Mouse (Mus musculus) olfactory bulb, adult 2 months (tissue): ENCODE data around the gene Nfkbie. TPM values are rescaled to one million over a fixed set of nuclear protein-coding genes. Genes with fewer than 3 reads are reported as not detected.
A peak's percentile ranks its signal among the peaks of the same experiment; 100 is the strongest.

Experiments used
- H3K27ac ChIP-seq: fragments of 200-500 bp; 2 replicates; pipeline ENCODE4 v1.5.1; 2012; ENCODE audit warnings: low read depth, low read length; ENCODE audit not compliant: insufficient read depth
- H3K4me1 ChIP-seq: fragments of 200-500 bp; 2 replicates; pipeline ENCODE4 v1.6.1; 2012; ENCODE audit warnings: low read length; ENCODE audit not compliant: control insufficient read depth, insufficient read depth
- H3K4me3 ChIP-seq: fragments of 200-500 bp; 2 replicates; pipeline ENCODE4 v1.5.1; 2012; ENCODE audit warnings: mild to moderate bottlenecking, low read depth, low read length, moderate library complexity; ENCODE audit not compliant: insufficient read depth
- CTCF ChIP-seq: fragments of 200-500 bp; IDR thresholded peaks from 2 replicates; pipeline ENCODE4 v1.5.1; 2012; ENCODE audit warnings: low read depth, mild to moderate bottlenecking, low read length, moderate library complexity; ENCODE audit not compliant: insufficient read depth
- POLR2A ChIP-seq: fragments of 200-500 bp; IDR thresholded peaks from 2 replicates; pipeline ENCODE4 v1.6.1; 2012; ENCODE audit warnings: mild to moderate bottlenecking, low read depth, low read length, moderate library complexity; ENCODE audit not compliant: insufficient read depth
- WGBS: fragments of 180-500 bp; shearing (Covaris S2); methylation state at CpG from one replicate; pipeline ENCODE4 v1.1.7; 2018; 5-methylcytosine and 5-hydroxymethylcytosine counted together
- polyA plus RNA-seq: library from polyadenylated mRNA; stranded (reverse); fragments of >200 nt; gene quantifications from 2 replicates; pipeline ENCODE4 v1.2.4, GENCODE M21; 2012; ENCODE audit warnings: low replicate concordance; ENCODE audit not compliant: missing spikeins, insufficient read depth, insufficient read length

Nfkbie gene
- polyA plus RNA-seq, 1 experiment, result not detected

DNA sequence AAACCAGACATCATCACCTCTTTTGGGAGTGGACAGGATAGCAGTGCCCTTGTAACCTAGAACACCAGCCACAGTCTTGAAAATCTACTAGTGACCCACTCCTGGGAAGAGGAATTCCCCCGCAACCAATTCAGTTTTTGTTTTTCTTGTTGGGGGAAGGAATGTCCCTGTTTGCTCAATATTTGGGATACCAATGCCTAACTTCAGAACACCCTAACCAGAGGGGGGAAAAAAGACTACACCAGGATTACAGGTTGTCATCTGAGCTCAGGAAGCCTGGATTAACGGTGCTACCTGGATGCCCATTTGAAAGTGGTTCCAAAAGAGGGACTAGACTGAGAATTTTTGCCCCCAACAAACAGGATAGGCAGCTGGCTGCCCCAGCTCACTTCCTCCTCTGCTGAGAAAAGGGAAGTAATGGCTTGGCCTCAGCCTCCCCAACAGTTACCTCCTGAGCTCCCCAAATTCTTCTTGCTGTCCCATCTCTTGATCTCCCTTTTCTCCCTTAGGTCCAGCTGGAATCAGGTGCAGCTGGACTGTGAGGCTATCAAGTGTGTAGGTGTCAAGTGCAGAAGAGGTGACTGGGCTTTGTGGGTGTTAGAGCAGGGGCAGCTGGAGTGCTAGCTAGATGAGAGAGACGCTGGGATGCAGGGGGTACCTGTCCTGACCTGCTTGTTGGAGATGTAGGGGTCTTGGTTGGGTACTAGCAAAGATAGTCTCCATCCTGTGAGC lies 1.2 kb downstream of the Nfkbie start:
- TF ChIP-seq CTCF (no peak), POLR2A (no peak)
- no peak overlapping the region for H3K4me3 ChIP-seq
- no peak overlapping the region for H3K27ac ChIP-seq
- WGBS, result 68% methylated on average over 3 of the region's 3 CpGs
- H3K4me1 ChIP-seq, result peaks cover 15% of the 10 kb centered on the region

DNA sequence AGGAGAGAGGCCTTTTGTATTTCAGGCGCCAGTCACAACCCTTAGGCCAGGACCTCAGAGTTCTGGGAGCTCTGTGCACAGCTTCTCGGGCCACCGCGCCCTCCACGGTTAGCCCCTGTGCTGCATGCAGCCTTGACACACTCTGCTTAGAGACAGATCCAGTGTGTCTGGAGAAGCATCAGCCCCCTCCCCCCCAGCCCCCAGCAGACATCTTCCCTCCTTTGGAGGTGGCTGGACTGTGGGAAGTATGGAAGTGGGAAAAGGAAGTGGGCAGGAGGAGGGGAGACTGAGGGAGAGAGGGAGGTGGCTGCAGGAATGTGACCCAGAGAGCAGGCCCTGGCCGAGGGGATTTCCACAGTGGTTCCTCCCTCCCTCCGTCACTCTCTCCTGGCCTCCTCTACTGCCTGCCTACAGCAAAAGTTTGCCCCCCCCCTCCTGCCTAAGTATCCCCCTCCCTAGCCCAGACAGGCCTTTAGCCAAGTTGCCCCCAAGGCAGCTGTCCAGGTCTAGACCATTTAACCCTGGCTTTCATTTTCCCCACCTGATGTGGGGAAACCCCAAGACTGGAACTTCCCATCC lies 1.8 kb downstream of the Nfkbie start:
- peaks cover 12% of the 10 kb centered on the region; the same call in 1 of the 2 replicates for H3K4me1 ChIP-seq
- H3K4me3 ChIP-seq, result no peak overlapping the region
- TF ChIP-seq POLR2A (no peak), CTCF (no peak)
- no peak overlapping the region for H3K27ac ChIP-seq
- 86% methylated on average over 7 of the region's 7 CpGs for whole genome bisulfite sequencing

DNA sequence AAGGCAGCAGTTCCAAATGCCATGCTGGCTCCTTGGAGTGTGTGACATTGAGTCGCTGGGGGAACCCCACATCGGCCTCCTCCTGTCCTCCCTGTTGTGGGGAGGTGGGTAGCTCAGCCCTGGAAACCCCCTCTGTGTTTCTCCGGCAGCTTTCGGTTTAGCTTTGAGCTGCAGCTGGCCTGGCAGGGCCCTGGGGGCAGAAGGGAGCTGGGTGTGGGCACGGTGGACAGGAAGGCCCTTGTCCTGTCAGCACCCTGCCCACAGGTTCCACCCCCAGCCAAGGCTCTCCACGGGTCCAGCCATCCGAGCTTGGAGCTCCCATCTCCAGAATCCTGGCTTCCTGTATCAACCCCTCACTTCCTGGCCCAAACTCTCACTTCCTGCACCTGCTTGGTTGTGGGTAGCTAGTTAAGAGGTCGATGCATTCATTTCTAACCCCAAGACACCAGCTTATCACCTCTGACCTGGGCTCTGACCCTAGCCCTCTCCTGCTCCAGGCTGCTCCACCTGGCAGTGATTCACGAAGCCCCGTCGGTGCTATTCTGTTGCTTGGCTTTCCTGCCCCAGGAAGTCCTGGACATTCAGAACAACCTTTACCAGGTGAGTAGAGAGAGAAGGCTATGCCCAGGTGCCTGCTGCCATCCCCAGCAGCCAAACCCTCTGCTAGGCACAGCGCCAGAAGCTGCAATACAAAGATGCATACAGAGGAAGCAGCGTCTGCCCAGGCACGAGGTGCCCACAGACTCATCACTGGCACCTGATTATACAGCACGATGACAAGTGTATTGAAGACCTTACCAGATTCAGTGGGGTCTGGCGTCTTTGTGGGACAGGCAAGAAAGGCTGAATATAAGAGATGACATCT lies 2.7 kb downstream of the Nfkbie start:
- TF ChIP-seq CTCF, result no peak
- TF ChIP-seq POLR2A, result no peak
- Histone ChIP-seq H3K4me3 (no peak overlapping the region), H3K27ac (no peak overlapping the region), H3K4me1 (peaks cover 12% of the 10 kb centered on the region; the same call in 1 of the 2 replicates)
- WGBS, result 71% methylated on average over 16 of the region's 16 CpGs

DNA sequence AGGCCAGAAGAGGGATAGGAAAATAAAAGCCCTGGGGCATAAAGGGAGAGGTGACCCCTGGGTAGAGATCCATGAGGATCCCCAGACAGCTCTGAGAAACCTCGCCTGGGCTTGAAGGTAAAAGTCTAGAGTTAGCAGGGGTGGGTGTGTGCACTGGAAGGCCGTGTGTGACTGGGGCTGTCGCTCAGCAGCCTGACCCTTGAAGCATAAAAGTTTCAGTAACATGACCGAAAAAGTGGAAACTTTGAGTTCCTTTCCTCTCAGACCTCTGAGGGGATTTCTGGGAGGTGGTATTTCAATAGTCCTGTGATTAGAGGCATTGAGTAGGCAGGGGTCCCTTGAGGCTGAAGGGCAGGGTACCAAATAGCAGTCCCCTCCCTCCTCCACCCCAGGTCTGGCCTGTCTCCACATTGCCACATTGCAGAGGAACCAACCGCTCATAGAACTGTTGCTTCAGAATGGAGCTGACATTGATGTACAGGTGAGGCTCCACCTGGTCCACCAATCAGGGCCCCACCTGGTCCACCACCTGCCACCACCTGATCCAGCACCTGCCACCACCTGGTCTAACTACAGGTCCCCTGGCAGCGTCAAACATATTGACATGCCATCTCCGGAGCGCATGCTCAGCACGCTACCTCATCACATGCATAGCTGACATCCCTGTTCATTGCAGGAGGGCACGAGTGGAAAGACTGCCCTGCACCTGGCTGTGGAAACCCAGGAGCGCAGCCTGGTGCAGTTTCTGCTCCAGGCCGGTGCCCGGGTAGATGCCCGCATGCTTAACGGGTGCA lies 4.4 kb downstream of the Nfkbie start:
- H3K4me3 ChIP-seq, result no peak overlapping the region
- H3K27ac ChIP-seq, result no peak overlapping the region
- H3K4me1 ChIP-seq, result peaks cover 18% of the 10 kb centered on the region
- no peak for TF ChIP-seq POLR2A
- no peak for TF ChIP-seq CTCF
- 89% methylated on average over 15 of the region's 15 CpGs for WGBS

DNA sequence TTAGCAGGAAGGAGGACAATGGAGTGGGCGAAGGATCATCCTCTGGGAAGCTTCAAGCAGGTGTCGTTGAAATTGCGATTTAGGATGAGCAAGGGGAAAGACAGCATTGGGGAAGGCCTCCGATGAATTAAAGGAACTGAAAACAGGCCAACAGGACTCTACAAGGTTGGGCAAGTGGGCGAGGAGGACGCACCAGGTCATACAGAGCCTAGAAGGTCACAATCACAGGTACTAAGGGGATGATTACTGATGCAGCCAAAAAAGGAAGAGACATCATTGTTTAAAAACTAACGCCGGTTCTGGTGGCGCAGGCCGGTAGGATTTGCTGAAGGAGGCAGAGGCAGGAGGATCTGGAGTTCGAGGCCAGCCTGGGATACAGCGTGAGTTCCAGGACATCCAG lies 7.7 kb downstream of the Nfkbie start:
- Histone ChIP-seq H3K4me1 (peaks cover 11% of the 10 kb centered on the region), H3K4me3 (no peak overlapping the region), H3K27ac (no peak overlapping the region)
- 77% methylated on average over 12 of the region's 12 CpGs for WGBS
- TF ChIP-seq CTCF (no peak), POLR2A (no peak)

DNA sequence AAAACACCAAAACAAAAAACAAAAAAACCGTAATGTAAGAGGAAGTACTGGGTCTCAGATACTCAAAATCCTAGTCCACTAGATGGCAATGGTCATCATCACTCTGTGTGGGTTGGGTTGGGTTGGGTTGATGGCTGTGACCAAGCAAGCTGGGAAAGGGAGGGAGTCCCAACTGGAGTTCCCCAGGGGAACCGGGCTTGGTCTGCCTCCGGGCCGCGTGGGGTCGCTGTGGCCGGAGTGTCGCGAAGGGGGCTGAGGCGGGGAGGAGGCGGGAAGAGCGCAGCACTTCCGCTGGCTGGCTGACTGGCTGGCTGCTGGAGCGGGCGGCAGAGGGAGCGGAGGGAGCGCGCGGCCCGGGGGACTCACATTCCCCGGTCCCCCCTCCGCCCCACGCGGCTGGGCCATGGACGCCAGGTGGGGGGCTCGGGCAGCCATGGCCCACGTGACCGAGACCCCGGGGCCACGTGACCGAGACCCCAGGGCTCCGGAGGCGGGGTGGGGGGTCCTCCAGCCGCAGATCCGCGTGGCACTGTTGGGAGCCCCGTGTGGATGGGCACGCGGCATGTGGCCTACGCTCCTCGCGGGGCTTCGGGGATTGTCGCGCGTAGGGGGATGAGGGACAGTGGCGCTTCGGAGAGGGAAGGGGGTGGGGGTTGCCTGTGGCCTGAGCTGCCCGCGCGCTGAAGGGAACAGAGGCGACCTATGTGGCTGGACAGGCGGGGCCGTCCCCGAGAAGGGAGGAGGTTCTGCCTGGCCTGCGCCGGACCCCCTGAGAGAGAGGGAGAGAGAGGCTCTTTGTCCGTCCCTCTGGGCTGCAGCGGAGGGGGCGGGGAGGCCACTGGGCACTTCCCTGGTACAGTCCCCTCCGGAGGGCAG lies 8.4 kb downstream of the Nfkbie start, which contains the start of gene Slc35b2:
Slc35b2 (plus strand) TSS at position 220 of the 876 bp plus-strand sequence.
- H3K4me3 ChIP-seq, result peak within 1 kb of the TSS; percentile 90
- peaks cover 11% of the 10 kb centered on the region for H3K4me1 ChIP-seq
- under 1% methylated on average over 57 of the region's 61 CpGs for WGBS
- H3K27ac ChIP-seq, result 0 out of 2 replicates have a peak within 1 kb of the TSS, but pooled peaks have one; percentile 6
- TF ChIP-seq CTCF (peak; percentile 84), POLR2A (peak; percentile 69; the same call in 1 of the 2 replicates)

DNA sequence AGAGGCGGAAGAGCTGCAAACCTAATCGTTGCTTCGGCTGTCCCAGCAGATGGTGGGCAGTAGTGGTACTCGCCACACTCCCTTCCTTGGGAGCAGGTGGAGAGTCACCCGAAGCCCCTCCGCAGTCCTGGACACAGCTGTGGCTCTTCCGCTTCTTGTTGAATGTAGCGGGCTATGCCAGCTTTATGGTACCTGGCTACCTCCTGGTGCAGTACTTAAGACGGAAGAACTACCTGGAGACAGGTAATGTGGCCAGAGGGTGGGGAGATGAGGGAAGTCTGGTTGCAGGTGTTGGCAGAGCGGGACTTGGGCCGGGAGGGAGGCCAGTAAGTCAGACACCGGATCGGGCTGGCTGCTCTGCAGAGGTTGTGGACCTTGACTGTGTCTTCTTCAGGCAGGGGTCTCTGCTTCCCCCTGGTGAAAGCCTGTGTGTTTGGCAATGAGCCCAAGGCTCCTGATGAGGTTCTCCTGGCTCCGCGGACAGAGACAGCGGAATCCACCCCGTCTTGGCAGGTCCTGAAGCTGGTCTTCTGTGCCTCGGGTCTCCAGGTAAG lies 9.1 kb downstream of the Nfkbie start:
- Histone ChIP-seq H3K4me1 (peaks cover 13% of the 10 kb centered on the region), H3K27ac (no peak overlapping the region), H3K4me3 (peak overlapping the region; percentile 90)
- TF ChIP-seq CTCF (no peak), POLR2A (no peak)
- WGBS, result 10% methylated on average over 18 of the region's 18 CpGs
